Comparison of ENCODE assay signal across 22 mouse cellular contexts in genomic region chr9:15526539-15526938, GRCm38 (mm10). TPM values are rescaled to one million over a fixed set of nuclear protein-coding genes. Genes with fewer than 3 reads are reported as not detected.
A peak's percentile ranks its signal among the peaks of the same experiment; 100 is the strongest.
DNase-seq lines count a peak whose midpoint lies in the region; ATAC-seq lines count a peak whose summit lies in the region.
"Had no signal": no experiment of that assay in that cellular context is flagged by ENCODE, and none has a peak within 500 bp of the region (broad histone marks: within the 10 kb centered on the region; RNA-seq: fewer than 3 reads in every experiment).

No protein-coding gene starts in this region.

- H3K9me3 ChIP-seq in heart, embryonic 15.5 days (replicated peaks): no peaks in the 10 kb centered on the region
- no peaks in the 10 kb centered on the region for H3K9me3 ChIP-seq in heart, embryonic 12.5 days (replicated peaks)
- H3K9me3 ChIP-seq in lung, embryonic 15.5 days: no peaks in the 10 kb centered on the region
- H3K9me3 ChIP-seq: forebrain, embryonic 12.5 days; hindbrain, embryonic 15.5 days; liver, embryonic 12.5 days; midbrain, embryonic 15.5 days had no signal

- no peak overlapping the region for H3K4me3 ChIP-seq in heart, embryonic 15.5 days
- no peak overlapping the region for H3K4me3 ChIP-seq in heart, embryonic 12.5 days
- no peak overlapping the region for H3K4me3 ChIP-seq in lung, embryonic 15.5 days
- H3K4me3 ChIP-seq: forebrain, embryonic 12.5 days; hindbrain, embryonic 15.5 days; liver, embryonic 12.5 days; midbrain, embryonic 15.5 days; myocyte had no signal

- ATAC-seq in heart, embryonic 15.5 days (replicated peaks; ENCODE audit: insufficient number of reproducible peaks, insufficient read depth, low FRiP score, low read depth): no peak
- ATAC-seq in heart, embryonic 12.5 days (ENCODE audit: insufficient number of reproducible peaks, low FRiP score): no peak
- ATAC-seq in lung, embryonic 15.5 days (ENCODE audit: borderline replicate concordance, extremely low read depth, low FRiP score, low TSS enrichment): no peak
- ATAC-seq: CD4-positive, CD25-positive, alpha-beta regulatory T cell, adult 4 months; intestine, embryonic 16.5 days; liver, embryonic 12.5 days; midbrain, embryonic 15.5 days; Patski had no signal

- no peaks in the 10 kb centered on the region for H3K27me3 ChIP-seq in heart, embryonic 15.5 days
- no peaks in the 10 kb centered on the region for H3K27me3 ChIP-seq in heart, embryonic 12.5 days (replicated peaks)
- no peaks in the 10 kb centered on the region for H3K27me3 ChIP-seq in lung, embryonic 15.5 days
- H3K27me3 ChIP-seq: forebrain, embryonic 12.5 days; hindbrain, embryonic 15.5 days; liver, embryonic 12.5 days; midbrain, embryonic 15.5 days; Patski had no signal

- no peak overlapping the region for H3K4me2 ChIP-seq in heart, embryonic 15.5 days
- H3K4me2 ChIP-seq in heart, embryonic 12.5 days: no peak overlapping the region
- H3K4me2 ChIP-seq in lung, embryonic 15.5 days: no peak overlapping the region
- H3K4me2 ChIP-seq: forebrain, embryonic 12.5 days; hindbrain, embryonic 15.5 days; liver, embryonic 12.5 days; midbrain, embryonic 15.5 days had no signal

- no peak overlapping the region for H3K9ac ChIP-seq in heart, embryonic 15.5 days
- H3K9ac ChIP-seq in heart, embryonic 12.5 days: no peak overlapping the region
- no peak overlapping the region for H3K9ac ChIP-seq in lung, embryonic 15.5 days
- H3K9ac ChIP-seq: forebrain, embryonic 12.5 days; hindbrain, embryonic 15.5 days; liver, embryonic 12.5 days; midbrain, embryonic 15.5 days had no signal

- WGBS in heart, embryonic 15.5 days: 67% methylated on average over 7 of the region's 7 CpGs
- 51% methylated on average over 7 of the region's 7 CpGs for WGBS in heart, embryonic 12.5 days
- WGBS in lung, embryonic 15.5 days: 54% methylated on average over 7 of the region's 7 CpGs

- peaks cover 62% of the 10 kb centered on the region for H3K4me1 ChIP-seq in heart, embryonic 15.5 days (replicated peaks)
- H3K4me1 ChIP-seq in heart, embryonic 12.5 days (replicated peaks): peaks cover 78% of the 10 kb centered on the region
- peaks cover 78% of the 10 kb centered on the region for H3K4me1 ChIP-seq in lung, embryonic 15.5 days

- DNase-seq in cerebellum, adult 9-11 months: peak; percentile 11
- DNase-seq in cerebellum, adult 8-10 months: no peak
- DNase-seq in lung, adult 18-20 months: no peak
- peak; percentile 25 to 43 for DNase-seq in layer of hippocampus, postnatal 10 days (ENCODE audit: low spot score in 2 of 2)
- DNase-seq: adrenal gland, postnatal 14 days; cerebellum, adult 9-10 months; gastrocnemius, postnatal 25 days; lung, postnatal 14 days; right cerebral cortex, postnatal 14 days; spleen, adult 18-20 months; thymus, postnatal 25 days had no signal

- H3K36me3 ChIP-seq in heart, embryonic 15.5 days: no peaks in the 10 kb centered on the region
- H3K36me3 ChIP-seq in heart, embryonic 12.5 days: no peaks in the 10 kb centered on the region
- H3K36me3 ChIP-seq in lung, embryonic 15.5 days: no peaks in the 10 kb centered on the region
- H3K36me3 ChIP-seq: forebrain, embryonic 12.5 days; hindbrain, embryonic 15.5 days; midbrain, embryonic 15.5 days had no signal

- H3K27ac ChIP-seq in heart, embryonic 15.5 days: 0 out of 2 replicates have a peak overlapping the region, but pooled peaks have one; percentile 11
- H3K27ac ChIP-seq in heart, embryonic 12.5 days (ENCODE audit: poor library complexity, severe bottlenecking): no peak overlapping the region
- peak overlapping the region; percentile 73; the same call in 1 of the 2 replicates for H3K27ac ChIP-seq in lung, embryonic 15.5 days
- H3K27ac ChIP-seq: forebrain, embryonic 12.5 days; hindbrain, embryonic 15.5 days; liver, embryonic 12.5 days; midbrain, embryonic 15.5 days had no signal

RNA-seq across cellular contexts. Expression of gene Smco4, which starts 33.3 kb away (rescaled TPM):
- 2.1 and 2.2 TPM in 2 replicates for polyA plus RNA-seq in heart, embryonic 15.5 days (2015; fragmentation: Nextera tagmentation; extraction: Ambion mirVana)
- 0.91 and 1.9 TPM in 2 replicates for polyA plus RNA-seq in heart, embryonic 12.5 days (2016; fragmentation: Nextera tagmentation; extraction: Ambion mirVana)
- polyA plus RNA-seq in lung, embryonic 15.5 days (2015; fragmentation: Nextera tagmentation; extraction: Ambion mirVana): 2.7 and 3.9 TPM in 2 replicates
- total RNA-seq in layer of hippocampus, postnatal 10 days (2021): 1 to 10 TPM; 5.5 to 8.7 TPM

Comparison
In these comparisons a context has a peak if more than half of its experiments do, and no peak if none do; other contexts are left out.
1. DNase-seq: peak in cerebellum, adult 9-11 months (single experiment) and layer of hippocampus, postnatal 10 days (2 of 2); none in cerebellum, adult 8-10 months (single experiment) and lung, adult 18-20 months (0 of 2).